Mouse (Mus musculus) cerebral cortex, adult 2 months (tissue): ENCODE measurements around the gene BC107364.

ENCODE experiments used
- WGBS: fragments of 180-500 bp; shearing (Covaris S2); methylation state at CpG from one replicate; pipeline ENCODE4 v1.1.7; 2018; 5-methylcytosine and 5-hydroxymethylcytosine counted together

BC107364 gene

GRCm38 (mm10) chr3:96486064-96486827 lies 34.1 kb upstream of the BC107364 start:
- 56% methylated on average over 5 of the region's 34 CpGs for WGBS

DNA sequence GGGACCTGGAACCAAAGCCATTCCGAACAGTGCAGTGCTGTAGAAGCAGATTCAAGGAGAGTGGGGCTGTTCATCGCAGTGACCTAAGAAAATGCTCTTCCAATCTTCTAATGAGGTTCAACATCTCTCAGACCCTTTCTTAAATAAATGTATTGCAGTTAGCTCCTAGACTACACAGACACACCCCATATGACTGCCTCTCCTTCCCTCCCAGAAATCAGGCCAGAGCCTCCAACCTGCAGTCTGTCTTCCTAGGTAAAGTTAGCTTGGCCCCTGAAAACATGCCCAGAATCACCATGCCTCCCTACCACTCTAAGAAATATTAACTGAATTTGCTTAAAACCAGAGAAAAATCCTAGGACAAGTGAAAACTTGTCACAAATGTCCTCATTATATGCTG lies 33.3 kb upstream of the BC107364 start:
- WGBS, result 92% methylated on average over 2 of the region's 2 CpGs

- 85% methylated on average over 4 of the region's 4 CpGs for WGBS
Observed at GRCm38 (mm10) chr3:96484921-96485320, 32.8 kb upstream of the BC107364 start.

GRCm38 (mm10) chr3:96483946-96484345 lies 31.8 kb upstream of the BC107364 start:
- 97% methylated on average over 2 of the region's 2 CpGs for WGBS

GRCm38 (mm10) chr3:96483044-96483443 lies 30.9 kb upstream of the BC107364 start:
- 64% methylated on average over 7 of the region's 7 CpGs for WGBS

DNA sequence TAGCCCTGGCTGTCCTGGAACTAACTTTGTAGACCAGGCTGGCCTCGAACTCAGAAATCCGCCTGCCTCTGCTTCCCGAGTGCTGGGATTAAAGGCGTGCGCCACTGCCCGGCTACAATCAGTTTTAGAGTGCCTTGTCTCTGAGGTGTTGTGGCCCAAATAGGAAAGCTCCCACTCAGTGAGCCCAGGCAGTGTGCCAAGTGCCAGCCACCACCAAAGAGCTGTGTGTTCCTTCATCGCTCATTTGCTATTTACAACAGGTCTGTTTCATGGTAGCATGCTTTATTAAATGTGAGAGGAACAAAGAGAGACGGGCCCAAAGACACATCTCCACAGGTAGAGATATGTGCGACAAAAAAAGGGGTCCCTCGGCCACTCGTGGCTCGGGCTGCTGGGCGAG lies 30.3 kb upstream of the BC107364 start:
- 83% methylated on average over 13 of the region's 13 CpGs for WGBS

- 93% methylated on average over 3 of the region's 3 CpGs for WGBS
Observed at GRCm38 (mm10) chr3:96481856-96482255, 29.8 kb upstream of the BC107364 start.

GRCm38 (mm10) chr3:96480684-96481270 lies 28.7 kb upstream of the BC107364 start:
- 92% methylated on average over 4 of the region's 4 CpGs for WGBS

DNA sequence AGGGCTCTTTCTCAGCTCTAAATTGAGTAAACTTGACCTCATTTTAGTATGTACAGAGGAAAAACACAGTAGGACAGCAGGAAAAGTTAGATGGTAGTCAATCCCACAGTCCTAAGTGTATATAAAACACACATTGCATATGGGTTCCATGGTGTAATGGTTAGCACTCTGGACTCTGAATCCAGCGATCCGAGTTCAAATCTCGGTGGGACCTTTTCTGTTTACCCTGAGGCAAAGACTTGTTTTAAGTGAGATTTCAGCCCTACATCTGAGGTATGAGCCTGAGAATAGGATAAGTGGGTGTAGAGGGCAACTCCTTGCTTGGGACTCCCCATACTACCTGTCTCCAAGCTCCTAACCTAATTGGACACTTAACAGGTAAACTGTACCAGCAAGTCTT lies 27.1 kb upstream of the BC107364 start:
- WGBS, result 16% methylated on average over 3 of the region's 3 CpGs

DNA sequence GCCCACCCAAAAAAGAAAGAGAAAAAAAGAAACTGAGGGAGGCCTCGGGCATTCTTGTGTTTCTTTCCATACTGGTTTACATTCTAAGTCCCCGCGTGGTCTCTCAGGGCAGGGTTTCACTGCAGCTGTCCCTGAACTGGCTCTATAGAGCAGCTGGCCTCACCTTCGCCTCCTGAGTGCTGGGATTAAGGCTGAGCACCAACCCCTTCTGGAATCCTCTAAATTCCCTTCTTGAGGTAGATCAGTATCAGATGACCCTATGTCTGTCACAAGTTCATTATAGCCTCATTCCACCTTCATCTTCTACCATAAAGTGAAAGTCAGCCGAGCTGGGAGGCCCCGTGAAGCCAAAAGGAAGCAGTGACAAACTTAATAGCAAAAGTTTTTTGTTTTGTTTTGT lies 25.5 kb upstream of the BC107364 start:
- WGBS, result 84% methylated on average over 6 of the region's 6 CpGs

DNA sequence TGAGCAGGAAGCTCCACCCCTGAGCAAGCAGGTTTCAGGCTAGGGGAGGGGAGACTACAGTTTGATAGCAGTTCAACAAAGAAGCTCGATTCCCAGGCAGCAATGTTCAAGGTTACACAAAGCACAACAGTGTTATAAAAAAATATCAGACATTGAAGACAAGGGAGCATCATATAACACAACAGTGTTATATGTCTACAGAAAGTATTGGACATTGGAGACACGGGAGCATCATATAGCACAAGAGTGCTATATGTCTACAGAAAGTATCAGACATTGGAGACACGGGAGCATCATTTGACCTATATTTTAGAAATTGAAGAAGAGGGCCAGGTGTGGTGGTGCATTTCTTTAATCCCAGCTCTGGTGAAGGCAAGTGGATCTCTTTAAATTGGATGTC lies 25.0 kb upstream of the BC107364 start:
- 66% methylated on average over 3 of the region's 3 CpGs for WGBS

- 7% methylated on average over 44 of the region's 44 CpGs for WGBS
Observed at GRCm38 (mm10) chr3:96474909-96475655, 23.0 kb upstream of the BC107364 start.

- 76% methylated on average over 3 of the region's 3 CpGs for WGBS
Observed at GRCm38 (mm10) chr3:96473556-96473955, 21.4 kb upstream of the BC107364 start.

- WGBS, result 94% methylated on average over 5 of the region's 5 CpGs
Observed at GRCm38 (mm10) chr3:96472066-96472465, 20.0 kb upstream of the BC107364 start.

GRCm38 (mm10) chr3:96469626-96470025 lies 17.5 kb upstream of the BC107364 start:
- WGBS, result 89% methylated on average over 3 of the region's 3 CpGs

DNA sequence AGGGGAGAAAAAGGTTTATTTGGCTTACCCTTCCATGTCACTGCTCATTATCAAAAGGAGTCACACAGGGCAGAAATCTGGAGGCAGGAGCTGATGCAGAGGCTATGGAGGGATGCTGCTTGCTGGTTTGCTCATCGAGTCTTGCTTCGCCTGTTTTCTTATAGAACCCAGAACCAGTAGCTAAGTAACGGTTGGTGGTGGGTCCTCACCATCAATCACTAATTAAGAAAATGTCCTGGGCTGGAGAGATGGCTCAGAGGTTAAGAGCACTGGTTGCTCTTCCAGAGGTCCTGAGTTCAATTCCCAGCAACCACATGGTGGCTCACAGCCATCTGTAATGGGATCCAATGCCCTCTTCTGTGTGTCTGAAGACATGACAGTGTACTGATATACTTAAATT lies 16.2 kb upstream of the BC107364 start:
- over 99% methylated on average over 3 of the region's 3 CpGs for WGBS

DNA sequence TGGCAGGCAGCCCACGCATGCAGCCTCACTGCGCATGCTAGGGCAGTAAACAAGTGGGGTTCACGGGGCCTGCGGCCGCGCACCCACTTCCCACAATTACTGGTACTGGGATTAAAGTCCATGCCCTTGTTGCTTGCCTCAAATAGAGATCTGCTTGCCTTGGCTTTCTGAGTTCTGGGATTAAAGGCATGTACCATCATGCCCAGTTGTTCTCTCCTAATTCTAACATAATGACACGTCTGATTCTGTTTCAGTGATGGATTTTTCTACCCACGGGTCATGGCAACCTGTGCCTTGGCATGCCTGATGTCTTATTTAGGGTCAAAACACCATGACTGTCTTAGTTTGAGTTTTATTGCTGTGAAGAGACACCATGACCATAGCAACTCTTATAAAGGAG lies 15.5 kb upstream of the BC107364 start:
- WGBS, result 93% methylated on average over 8 of the region's 8 CpGs

- 65% methylated on average over 25 of the region's 25 CpGs for WGBS
Observed at GRCm38 (mm10) chr3:96463891-96464290, 11.8 kb upstream of the BC107364 start.

GRCm38 (mm10) chr3:96460568-96460870 lies 8.4 kb upstream of the BC107364 start:
- no CpG with 5 or more reads among the region's 19 CpGs for WGBS

- WGBS, result 8% methylated on average over 1 of the region's 58 CpGs
Observed at GRCm38 (mm10) chr3:96459757-96460567, 7.9 kb upstream of the BC107364 start.

GRCm38 (mm10) chr3:96458886-96459439 lies 6.9 kb upstream of the BC107364 start:
- no CpG with 5 or more reads among the region's 48 CpGs for WGBS

DNA sequence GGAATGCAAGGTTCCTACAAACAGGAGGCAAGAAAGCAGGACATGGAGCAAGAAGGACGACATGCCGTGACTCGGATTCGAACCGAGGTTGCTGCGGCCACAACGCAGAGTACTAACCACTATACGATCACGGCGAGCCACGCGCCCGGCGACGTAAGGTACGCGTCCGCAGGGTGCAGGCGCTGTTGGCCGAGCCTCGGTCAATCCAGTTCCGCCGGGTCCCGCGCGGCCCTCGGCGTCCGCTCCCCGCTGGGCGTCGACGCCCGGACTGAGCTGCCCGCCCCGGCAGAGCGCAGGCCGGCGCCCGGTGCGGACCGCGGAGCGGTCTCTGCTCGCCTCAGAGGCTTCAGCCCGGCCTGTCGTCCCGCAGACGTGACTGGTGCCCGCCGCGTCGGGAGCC lies 5.9 kb upstream of the BC107364 start:
- WGBS, result no CpG with 5 or more reads among the region's 53 CpGs
